Mouse (Mus musculus): Measurements from ENCODE around the gene Srsf4.

The Srsf4 gene

GRCm38 (mm10) chr4:131873293-131874168, at the start of gene Srsf4:
Srsf4 (plus strand) TSS chr4:131873617.
- peak; percentile 88 for DNase-seq (ENCODE audit: low read depth, low spot score)

- no peak for DNase-seq (ENCODE audit: low read depth, low spot score)
Measured at GRCm38 (mm10) chr4:131824939-131825338, 48.5 kb upstream of the Srsf4 start.

DNA sequence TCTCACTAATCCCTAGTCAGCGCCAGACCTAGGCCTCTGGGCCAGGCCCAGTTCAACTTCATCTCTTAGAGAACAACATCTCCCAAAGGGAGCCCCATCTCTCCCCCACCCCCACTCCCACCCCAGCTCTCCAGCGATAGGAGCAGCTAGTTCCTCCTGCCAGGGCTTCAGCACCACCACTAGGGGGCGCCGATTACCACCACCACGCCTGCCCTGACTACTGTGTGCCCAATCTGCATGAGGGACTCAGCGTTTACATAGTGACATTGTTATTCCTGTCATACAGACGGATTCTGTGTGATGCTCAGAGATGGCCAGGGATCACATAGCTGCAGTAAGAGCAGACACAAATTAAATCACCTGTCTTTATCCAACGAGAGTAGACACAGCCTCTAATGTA, 47.6 kb upstream of the Srsf4 start:
- DNase-seq (ENCODE audit: low read depth, low spot score): peak; percentile 39

GRCm38 (mm10) chr4:131826905-131827304, 46.5 kb upstream of the Srsf4 start:
- DNase-seq (ENCODE audit: low read depth, low spot score): no peak

DNA sequence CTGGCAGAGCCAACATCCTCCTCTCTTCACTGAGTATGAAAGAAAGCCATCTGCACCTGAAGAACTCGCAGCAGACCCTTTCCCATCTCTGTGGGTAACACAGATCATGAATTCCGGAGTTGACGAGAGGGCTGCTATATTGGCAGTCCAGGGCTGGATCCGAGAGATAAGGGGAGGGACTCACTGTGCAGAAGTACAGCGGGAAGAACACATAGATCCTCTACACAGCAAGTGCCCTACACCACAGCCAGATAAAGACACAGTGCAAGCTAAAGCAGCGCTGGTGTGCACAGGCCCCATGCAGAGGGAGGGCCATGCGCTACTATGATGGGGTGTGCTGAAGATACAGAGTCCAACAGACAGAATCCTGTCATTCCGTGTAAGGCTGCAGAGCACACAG, 44.3 kb upstream of the Srsf4 start:
- no peak for DNase-seq (ENCODE audit: low read depth, low spot score)

DNA sequence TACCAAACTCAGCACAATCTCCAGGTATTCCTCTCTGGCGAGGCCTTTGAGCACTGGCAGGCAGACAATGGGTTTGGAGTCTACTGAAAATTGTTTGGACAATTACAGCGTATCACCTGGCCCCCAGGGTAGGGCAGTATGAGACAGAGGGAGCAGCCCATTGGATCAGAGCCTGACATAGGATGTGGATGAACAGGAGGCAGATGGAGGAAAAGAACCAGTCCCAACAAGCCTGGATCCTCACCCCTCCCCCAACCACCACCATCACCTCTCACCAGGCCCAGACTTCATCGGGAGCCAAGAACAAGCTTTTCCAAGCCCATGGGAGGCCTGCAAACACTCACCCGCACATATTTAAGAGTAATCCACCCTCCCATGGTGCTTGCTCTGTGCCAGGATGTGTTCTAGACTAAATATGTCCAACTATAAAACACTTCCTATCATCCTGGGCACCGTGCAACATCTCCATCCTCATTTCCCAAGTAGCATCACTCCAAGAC, 41.8 kb upstream of the Srsf4 start:
- DNase-seq (ENCODE audit: low read depth, low spot score): no peak

DNA sequence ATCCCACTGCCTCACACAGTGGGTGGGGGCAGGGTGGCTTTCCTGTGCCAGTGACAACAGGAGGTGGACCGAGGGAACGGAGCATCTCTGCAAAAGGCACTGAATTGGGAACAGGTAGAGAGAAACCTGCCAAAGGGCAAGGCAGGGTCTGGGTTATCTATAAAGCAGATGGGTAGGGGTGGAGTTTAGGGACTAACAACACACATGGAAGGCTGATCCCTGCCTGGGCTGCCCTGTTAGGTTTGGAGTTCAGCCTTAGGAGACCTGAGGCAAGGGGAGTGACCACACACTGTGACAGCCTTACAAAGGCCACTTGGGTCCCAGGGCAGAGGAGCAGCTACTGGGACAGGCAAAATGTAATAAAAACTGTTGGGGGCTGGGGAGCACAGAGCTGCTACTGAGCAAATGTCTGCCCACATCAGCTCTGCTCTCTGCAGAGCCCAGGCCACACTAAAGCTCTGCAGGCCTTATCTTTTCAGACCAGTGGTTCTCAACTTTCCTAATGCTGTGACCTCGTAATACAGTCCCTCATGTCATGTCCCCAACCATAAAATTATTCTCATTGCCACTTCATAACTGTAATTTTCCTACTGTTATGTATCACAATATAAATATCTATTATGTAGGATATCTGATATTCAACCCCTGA, 40.5 kb upstream of the Srsf4 start:
- no peak for DNase-seq (ENCODE audit: low read depth, low spot score)

- no peak for DNase-seq (ENCODE audit: low read depth, low spot score)
Measured at GRCm38 (mm10) chr4:131833971-131834609, 39.3 kb upstream of the Srsf4 start.

DNA sequence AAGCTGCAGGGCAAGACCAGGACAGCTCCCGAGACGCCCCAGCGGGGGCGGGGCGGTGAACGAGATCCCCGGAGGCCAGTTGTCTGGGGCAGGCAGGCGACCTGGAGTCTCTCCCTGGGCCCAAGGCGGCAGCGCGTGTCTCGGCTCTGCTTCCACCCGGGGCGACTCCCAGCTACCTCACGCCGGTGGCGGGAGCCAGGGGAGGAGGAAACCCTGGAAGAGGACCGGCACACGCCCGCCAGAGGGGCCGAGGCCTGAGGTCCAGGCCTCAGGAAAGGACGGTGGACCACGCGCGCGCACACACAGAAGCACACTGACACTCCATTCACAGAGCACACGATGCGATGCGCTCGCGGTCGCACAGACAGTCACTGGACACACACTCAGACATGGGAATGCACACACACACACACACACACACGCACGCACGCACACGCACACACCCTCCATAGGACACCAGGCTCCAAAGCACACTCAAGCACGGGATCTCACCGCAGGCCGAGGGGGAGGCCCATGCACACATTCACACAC, 37.0 kb upstream of the Srsf4 start:
- DNase-seq (ENCODE audit: low read depth, low spot score): no peak

DNA sequence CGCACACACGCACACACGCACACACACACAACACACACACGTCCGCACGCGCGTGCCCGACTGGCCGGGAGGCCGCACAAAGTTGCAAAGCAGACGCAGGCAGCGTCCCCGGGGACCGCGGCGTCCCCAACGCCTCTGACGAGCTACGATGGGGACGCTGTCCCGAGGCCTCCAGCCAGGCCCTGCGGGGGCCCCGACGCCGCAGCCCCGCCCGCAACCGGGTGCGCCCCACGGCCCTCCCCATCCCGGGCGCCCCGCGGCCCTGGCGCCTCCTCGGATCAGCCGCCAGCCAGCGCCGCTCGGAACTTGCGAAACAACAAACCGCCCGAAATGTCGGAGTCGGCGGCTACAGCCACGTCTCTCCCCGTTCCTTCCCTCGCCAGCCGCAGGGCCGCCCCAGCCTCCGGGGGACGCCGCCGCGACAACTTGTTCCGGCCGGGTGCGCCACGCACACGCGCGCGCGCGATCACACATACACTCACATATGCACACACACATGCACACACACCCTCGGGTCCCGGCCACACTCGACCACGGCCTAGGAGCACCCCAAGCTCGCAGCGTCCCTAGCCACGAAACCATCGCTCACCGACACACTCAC, 36.4 kb upstream of the Srsf4 start:
- DNase-seq (ENCODE audit: low read depth, low spot score): no peak

- no peak for DNase-seq (ENCODE audit: low read depth, low spot score)
Measured at GRCm38 (mm10) chr4:131837872-131838524, 35.4 kb upstream of the Srsf4 start, which contains the start of gene Ptpru. Ptpru (minus strand) TSS chr4:131838288.

DNA sequence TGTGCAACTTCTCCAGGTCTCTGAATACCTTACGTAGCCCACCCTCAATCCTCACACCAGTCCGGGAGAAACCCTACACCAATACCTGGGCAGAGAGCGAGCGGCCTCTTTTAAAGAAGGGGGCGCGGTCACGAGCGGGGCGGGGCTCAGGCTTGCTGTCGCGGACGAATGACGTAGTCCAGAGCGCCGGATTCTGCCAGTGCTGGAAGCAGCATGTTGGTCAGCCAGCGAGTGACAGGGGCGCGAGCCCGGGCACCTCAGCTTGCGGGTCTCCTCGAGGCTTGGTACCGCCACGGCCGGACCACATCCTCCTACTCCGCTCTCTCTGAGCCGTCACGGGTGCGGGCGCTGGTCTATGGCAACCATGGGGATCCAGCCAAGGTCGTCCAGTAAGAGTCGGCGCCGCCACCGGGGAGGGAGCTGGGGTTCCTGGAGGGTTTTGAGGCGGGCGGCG, 30.1 kb upstream of the Srsf4 start, which contains the start of gene Mecr:
TSS of gene Mecr (plus strand) at position 181 of the 454 bp plus-strand sequence.
- DNase-seq (ENCODE audit: low read depth, low spot score): peak; percentile 84

GRCm38 (mm10) chr4:131845991-131846778, 27.2 kb upstream of the Srsf4 start:
- DNase-seq (ENCODE audit: low read depth, low spot score): no peak

DNA sequence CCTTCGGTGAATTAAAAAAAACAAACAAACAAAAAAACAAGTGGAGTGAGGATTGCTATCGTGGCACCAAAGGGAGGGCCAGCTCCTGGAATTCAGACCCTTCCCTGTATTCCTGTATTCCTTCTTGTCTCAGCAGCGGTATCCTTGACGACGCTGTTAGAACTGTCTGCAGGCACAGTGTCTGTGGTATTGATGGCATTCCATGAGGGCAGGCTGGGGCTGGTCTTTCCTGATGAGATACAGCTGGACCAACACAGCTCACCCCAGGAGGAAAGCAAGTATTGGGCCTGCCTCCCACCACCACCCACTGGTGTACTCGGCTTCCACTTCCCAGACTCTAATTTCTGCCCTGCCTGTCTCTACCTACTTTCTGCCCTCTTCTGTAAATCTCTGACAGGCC, 25.3 kb upstream of the Srsf4 start:
- DNase-seq (ENCODE audit: low read depth, low spot score): no peak

GRCm38 (mm10) chr4:131849986-131850638, 23.3 kb upstream of the Srsf4 start:
- no peak for DNase-seq (ENCODE audit: low read depth, low spot score)

DNA sequence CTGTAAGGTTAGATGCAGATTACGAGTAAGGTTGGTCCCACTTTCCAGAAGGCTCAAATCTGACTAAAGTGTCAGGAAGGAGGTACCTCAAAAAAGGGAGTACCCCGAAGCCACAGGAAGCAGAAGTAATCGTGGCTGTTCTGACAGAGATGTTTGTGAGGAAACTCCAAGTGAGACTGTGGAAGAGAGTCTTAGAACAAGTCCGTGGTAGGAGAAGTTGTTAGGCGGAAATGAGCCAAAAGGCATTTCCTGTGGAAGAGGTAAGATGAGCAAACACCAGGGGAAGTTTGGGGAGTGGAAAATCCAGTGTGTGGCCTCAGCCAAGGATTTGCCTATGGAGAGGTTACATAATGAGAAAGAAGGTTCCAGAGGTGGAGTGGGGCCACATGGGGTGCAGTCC, 18.5 kb upstream of the Srsf4 start:
- no peak for DNase-seq (ENCODE audit: low read depth, low spot score)

GRCm38 (mm10) chr4:131860492-131861340, 12.7 kb upstream of the Srsf4 start:
- peak; percentile 66 for DNase-seq (ENCODE audit: low read depth, low spot score)

GRCm38 (mm10) chr4:131861341-131861739, 12.1 kb upstream of the Srsf4 start:
- no peak for DNase-seq (ENCODE audit: low read depth, low spot score)
